Mouse (Mus musculus): Measurements from ENCODE around the gene Ints6. TPM values are rescaled to one million over a fixed set of nuclear protein-coding genes. Genes with fewer than 3 reads are reported as not detected.
A peak's percentile ranks its signal among the peaks of the same experiment; 100 is the strongest.

Gene Ints6
- polyA plus RNA-seq (2015; fragmentation: Nextera tagmentation; extraction: Ambion mirVana): 17.2 and 20.4 TPM in 2 replicates

DNA sequence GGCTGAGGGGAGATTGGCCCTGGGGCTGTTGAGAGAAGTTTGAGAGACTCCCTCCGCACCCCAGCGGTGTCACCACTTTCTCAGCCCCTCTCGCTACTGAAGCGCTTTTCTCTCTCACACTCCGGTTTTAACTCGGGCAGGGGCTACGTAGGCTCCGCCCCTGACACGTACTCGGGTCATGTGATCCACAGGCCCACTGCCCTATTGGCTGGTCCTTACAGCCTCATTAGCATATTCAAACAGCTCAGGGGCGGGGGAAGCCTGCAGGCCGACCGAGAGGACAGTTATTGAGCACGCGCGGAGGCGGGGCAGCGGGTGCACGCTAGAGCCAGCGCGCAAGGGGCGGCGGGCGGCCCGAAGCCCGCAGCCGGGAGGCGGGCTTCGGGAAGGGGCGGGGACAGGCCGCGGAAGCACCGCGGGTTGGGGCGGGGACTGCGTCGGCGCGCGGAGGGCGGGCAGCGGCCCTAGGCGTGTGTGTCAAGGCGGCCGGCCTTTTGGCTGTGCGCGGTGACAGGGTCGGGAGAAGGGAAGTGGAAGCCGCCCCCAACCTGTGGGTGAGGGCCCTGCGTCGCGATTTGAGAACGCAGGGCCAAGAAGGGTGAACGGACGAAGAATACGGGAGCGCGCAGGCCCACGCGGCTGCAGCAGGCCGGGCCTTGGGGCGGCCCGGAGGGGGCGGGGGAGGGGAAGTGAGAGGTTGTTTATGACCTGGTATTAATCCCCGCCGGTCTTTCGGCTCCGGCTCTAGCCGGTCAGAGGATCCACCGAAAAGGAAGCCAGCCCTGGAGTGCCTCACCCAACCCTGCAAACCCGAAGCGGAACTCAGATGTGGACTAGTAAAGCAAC, at the start of gene Ints6:
Gene Ints6, minus strand, starts transcription at position 134 of the 846 bp plus-strand sequence.
- under 1% methylated on average over 72 of the region's 72 CpGs for WGBS
- Histone ChIP-seq H3K9ac (ENCODE audit: low read length) (peak within 1 kb of the TSS; percentile 100), H3K27me3 (ENCODE audit: control insufficient read depth, insufficient read depth, low read length) (no peaks in the 10 kb centered on the region), H3K4me1 (ENCODE audit: control insufficient read depth, insufficient read depth, low read length) (peaks cover 7% of the 10 kb centered on the region; the same call in 1 of the 2 replicates), H3K27ac (ENCODE audit: low read length) (peak within 1 kb of the TSS; percentile 99), H3K36me3 (ENCODE audit: control insufficient read depth, insufficient read depth, low read length) (peaks cover 6% of the 10 kb centered on the region; the same call in 1 of the 2 replicates), H3K4me3 (replicated peaks; ENCODE audit: low read length) (peak within 1 kb of the TSS; percentile 100), H3K9me3 (replicated peaks; ENCODE audit: control insufficient read depth, low read length) (no peaks in the 10 kb centered on the region), H3K4me2 (ENCODE audit: low read depth, low read length) (peak within 1 kb of the TSS; percentile 77)
- ATAC-seq (ENCODE audit: insufficient read depth, low FRiP score): peak; percentile 97

DNA sequence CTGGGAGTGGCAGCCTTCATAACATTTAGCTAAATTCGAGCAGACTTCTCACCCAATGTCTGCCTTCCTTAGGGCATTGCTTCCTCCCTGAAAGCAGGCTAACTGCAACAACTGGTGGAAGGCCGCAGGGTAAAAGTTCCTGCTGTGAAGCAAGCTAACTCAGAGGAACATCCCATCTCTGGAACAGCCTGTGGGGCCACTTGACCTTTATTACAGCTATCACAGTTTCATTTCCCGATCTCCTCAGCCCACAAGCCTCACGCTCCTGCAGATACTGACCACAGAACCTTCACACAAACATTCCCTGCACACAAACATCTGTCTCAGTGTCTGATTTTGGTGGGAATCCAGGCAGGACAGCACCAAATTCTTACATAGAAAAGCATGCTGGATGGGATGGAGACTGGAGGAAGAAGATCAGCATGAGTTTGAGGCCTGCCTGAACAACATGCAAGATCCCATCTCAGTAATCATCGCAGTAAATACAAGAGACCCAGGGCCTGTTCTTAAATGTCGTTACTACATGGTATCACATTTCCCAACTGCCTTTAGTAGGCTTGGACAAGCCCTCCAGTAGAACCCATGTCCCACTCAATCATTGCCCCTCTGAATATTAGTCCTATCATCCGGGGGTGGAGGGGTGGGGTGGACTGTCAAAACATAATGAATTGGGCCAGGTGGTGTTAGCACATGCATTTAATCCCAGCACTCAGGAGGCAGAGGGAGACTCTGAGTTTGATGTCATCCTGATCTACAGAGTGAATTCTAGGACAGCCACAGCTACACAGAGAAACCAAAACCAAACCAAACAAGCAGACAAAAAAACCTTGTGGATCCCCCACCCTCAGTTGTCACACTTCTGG, 47.9 kb upstream of the Ints6 start:
- WGBS: 46% methylated on average over 7 of the region's 7 CpGs
- Histone ChIP-seq H3K27me3 (ENCODE audit: control insufficient read depth, insufficient read depth, low read length) (no peaks in the 10 kb centered on the region), H3K4me2 (ENCODE audit: low read depth, low read length) (no peak overlapping the region), H3K4me3 (replicated peaks; ENCODE audit: low read length) (no peak overlapping the region), H3K4me1 (ENCODE audit: control insufficient read depth, insufficient read depth, low read length) (no peaks in the 10 kb centered on the region), H3K9me3 (replicated peaks; ENCODE audit: control insufficient read depth, low read length) (no peaks in the 10 kb centered on the region), H3K27ac (ENCODE audit: low read length) (no peak overlapping the region), H3K9ac (ENCODE audit: low read length) (no peak overlapping the region), H3K36me3 (ENCODE audit: control insufficient read depth, insufficient read depth, low read length) (no peaks in the 10 kb centered on the region)
- ATAC-seq (ENCODE audit: insufficient read depth, low FRiP score): no peak

DNA sequence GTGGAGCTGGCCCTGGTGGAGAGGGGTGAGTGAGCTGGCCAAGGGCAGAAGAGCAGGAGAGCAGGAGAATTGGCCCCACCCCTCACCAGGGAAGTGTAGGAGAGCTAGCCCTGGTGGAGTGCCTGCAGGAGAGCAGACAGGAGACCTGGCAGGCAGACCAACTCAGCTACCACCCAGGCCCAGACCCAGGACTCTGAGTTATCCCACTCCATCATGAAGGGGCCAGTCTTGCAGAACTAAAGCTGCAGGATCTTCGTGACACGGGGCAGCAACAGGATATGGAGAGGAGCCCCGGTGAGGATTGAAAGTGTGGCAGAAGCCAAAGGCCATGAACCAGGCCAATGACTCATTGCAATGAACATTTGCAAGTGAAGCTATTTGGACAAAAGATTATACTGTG, 46.0 kb upstream of the Ints6 start:
- ATAC-seq (ENCODE audit: insufficient read depth, low FRiP score): no peak
- no peaks in the 10 kb centered on the region for H3K27me3 ChIP-seq (ENCODE audit: control insufficient read depth, insufficient read depth, low read length)
- WGBS: 44% methylated on average over 3 of the region's 3 CpGs

DNA sequence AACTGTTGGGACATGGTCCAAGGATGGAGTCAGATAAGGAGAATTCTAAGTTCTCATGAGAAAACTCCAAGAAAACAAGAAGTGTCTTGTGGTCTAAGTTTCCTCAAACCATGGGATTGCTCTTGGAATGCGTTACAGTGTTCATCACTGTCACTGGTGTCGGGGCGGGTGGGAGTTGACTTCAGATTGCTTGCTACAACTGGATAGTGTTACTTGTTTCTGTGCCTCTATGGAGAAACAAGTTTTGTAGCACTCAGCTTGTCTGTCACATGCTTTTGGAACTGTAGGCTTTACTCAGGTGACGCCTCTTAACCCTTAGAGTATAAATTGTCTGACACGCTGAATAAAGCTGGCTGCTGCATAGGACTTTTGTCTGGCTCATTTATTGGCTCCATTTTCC, 42.2 kb upstream of the Ints6 start:
- Histone ChIP-seq H3K27me3 (ENCODE audit: control insufficient read depth, insufficient read depth, low read length) (no peaks in the 10 kb centered on the region), H3K4me2 (ENCODE audit: low read depth, low read length) (no peak overlapping the region), H3K27ac (ENCODE audit: low read length) (no peak overlapping the region), H3K36me3 (ENCODE audit: control insufficient read depth, insufficient read depth, low read length) (no peaks in the 10 kb centered on the region), H3K9me3 (replicated peaks; ENCODE audit: control insufficient read depth, low read length) (no peaks in the 10 kb centered on the region), H3K4me1 (ENCODE audit: control insufficient read depth, insufficient read depth, low read length) (0 out of 2 replicates have a peak, but pooled peaks cover 3% of the 10 kb centered on the region), H3K9ac (ENCODE audit: low read length) (no peak overlapping the region), H3K4me3 (replicated peaks; ENCODE audit: low read length) (no peak overlapping the region)
- no peak for ATAC-seq (ENCODE audit: insufficient read depth, low FRiP score)
- WGBS: 53% methylated on average over 5 of the region's 5 CpGs

More for the DNA sequence above, 46.0 kb upstream of the Ints6 start:
- Histone ChIP-seq H3K4me1 (ENCODE audit: control insufficient read depth, insufficient read depth, low read length) (no peaks in the 10 kb centered on the region), H3K4me2 (ENCODE audit: low read depth, low read length) (no peak overlapping the region), H3K4me3 (replicated peaks; ENCODE audit: low read length) (no peak overlapping the region), H3K9ac (ENCODE audit: low read length) (no peak overlapping the region), H3K9me3 (replicated peaks; ENCODE audit: control insufficient read depth, low read length) (no peaks in the 10 kb centered on the region), H3K36me3 (ENCODE audit: control insufficient read depth, insufficient read depth, low read length) (no peaks in the 10 kb centered on the region), H3K27ac (ENCODE audit: low read length) (no peak overlapping the region)

DNA sequence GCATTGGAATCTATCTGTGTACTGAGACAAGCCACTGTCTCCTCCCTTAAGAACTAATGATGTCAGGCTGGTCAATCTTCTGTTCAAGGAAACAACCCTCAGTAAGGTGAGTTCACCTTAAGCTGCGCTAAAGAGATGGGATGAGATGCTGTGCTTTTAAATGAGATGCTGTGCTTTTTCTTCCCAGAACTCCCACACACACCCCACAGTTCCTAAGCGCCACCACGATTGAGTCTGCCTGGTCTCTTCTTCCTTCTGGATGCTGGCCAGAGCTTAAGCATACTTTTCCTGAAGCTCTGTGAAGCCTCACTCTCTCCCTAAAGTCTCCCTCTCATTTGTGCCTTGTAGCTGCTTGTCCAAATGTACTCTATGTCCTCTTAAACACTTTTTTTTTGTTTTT, 39.8 kb upstream of the Ints6 start:
- H3K4me2 ChIP-seq (ENCODE audit: low read depth, low read length): no peak overlapping the region
- H3K27ac ChIP-seq (ENCODE audit: low read length): no peak overlapping the region
- no peak for ATAC-seq (ENCODE audit: insufficient read depth, low FRiP score)
- no peaks in the 10 kb centered on the region for H3K36me3 ChIP-seq (ENCODE audit: control insufficient read depth, insufficient read depth, low read length)
- WGBS: 65% methylated on average over 3 of the region's 3 CpGs
- H3K4me3 ChIP-seq (replicated peaks; ENCODE audit: low read length): no peak overlapping the region
- H3K9me3 ChIP-seq (replicated peaks; ENCODE audit: control insufficient read depth, low read length): no peaks in the 10 kb centered on the region
- 0 out of 2 replicates have a peak, but pooled peaks cover 3% of the 10 kb centered on the region for H3K4me1 ChIP-seq (ENCODE audit: control insufficient read depth, insufficient read depth, low read length)
- H3K27me3 ChIP-seq (ENCODE audit: control insufficient read depth, insufficient read depth, low read length): no peaks in the 10 kb centered on the region
- H3K9ac ChIP-seq (ENCODE audit: low read length): no peak overlapping the region

DNA sequence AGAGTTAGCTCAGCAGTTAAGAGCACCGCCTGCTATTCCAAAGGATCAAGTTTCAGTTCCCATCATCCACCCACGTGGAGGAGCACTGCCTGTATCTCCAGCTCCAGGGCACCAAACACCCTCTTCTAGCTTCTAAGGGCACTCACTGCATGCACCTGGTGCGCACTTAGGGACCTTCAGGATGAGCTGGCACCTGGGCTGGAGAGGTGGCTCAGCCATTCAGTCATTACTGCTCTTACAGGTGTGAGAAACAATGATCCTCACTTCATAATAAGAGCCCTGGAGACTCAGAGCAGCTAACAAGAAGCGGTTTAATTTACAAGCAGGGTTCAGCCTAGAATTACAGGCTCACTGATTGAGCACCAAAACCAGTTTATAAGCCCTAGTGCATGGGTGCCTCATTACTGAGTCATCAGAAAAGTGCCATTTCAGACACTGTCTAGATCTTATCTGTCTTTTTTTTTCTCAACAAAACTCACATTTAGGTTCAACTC, 37.7 kb upstream of the Ints6 start:
- Histone ChIP-seq H3K9me3 (replicated peaks; ENCODE audit: control insufficient read depth, low read length) (no peaks in the 10 kb centered on the region), H3K4me3 (replicated peaks; ENCODE audit: low read length) (peak overlapping the region; percentile 7; the same call in 1 of the 2 replicates), H3K27ac (ENCODE audit: low read length) (no peak overlapping the region), H3K4me2 (ENCODE audit: low read depth, low read length) (peak overlapping the region; percentile 41; the same call in 1 of the 2 replicates), H3K27me3 (ENCODE audit: control insufficient read depth, insufficient read depth, low read length) (no peaks in the 10 kb centered on the region), H3K4me1 (ENCODE audit: control insufficient read depth, insufficient read depth, low read length) (0 out of 2 replicates have a peak, but pooled peaks cover 3% of the 10 kb centered on the region), H3K36me3 (ENCODE audit: control insufficient read depth, insufficient read depth, low read length) (no peaks in the 10 kb centered on the region), H3K9ac (ENCODE audit: low read length) (no peak overlapping the region)
- ATAC-seq (ENCODE audit: insufficient read depth, low FRiP score): peak; percentile 37; the same call in 1 of the 2 replicates
- WGBS: 2% methylated on average over 4 of the region's 4 CpGs

DNA sequence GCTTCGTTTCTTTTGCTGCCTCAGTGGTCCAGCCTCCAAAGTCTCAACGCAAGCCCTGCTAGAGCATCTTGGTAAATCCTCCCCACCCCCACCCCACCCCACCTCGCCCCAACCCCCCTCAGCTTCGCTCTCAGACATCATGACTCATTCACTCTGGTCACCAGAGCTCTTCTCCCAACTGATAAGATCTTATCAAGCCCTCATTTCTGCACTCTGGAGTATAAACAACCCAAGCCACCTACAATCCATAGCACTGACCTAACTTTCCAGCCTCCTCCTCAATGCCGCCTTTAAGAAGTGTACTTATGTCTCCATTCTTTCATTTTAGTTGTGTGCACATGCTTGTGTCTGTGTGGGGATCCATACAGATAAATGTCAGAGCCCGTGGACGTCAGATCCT, 34.8 kb upstream of the Ints6 start:
- no peaks in the 10 kb centered on the region for H3K9me3 ChIP-seq (replicated peaks; ENCODE audit: control insufficient read depth, low read length)
- H3K9ac ChIP-seq (ENCODE audit: low read length): no peak overlapping the region
- no peak overlapping the region for H3K4me3 ChIP-seq (replicated peaks; ENCODE audit: low read length)
- no peak for ATAC-seq (ENCODE audit: insufficient read depth, low FRiP score)
- H3K27ac ChIP-seq (ENCODE audit: low read length): no peak overlapping the region
- H3K36me3 ChIP-seq (ENCODE audit: control insufficient read depth, insufficient read depth, low read length): no peaks in the 10 kb centered on the region
- H3K27me3 ChIP-seq (ENCODE audit: control insufficient read depth, insufficient read depth, low read length): no peaks in the 10 kb centered on the region
- WGBS: 47% methylated on average over 7 of the region's 7 CpGs
- H3K4me1 ChIP-seq (ENCODE audit: control insufficient read depth, insufficient read depth, low read length): 0 out of 2 replicates have a peak, but pooled peaks cover 3% of the 10 kb centered on the region
- no peak overlapping the region for H3K4me2 ChIP-seq (ENCODE audit: low read depth, low read length)

DNA sequence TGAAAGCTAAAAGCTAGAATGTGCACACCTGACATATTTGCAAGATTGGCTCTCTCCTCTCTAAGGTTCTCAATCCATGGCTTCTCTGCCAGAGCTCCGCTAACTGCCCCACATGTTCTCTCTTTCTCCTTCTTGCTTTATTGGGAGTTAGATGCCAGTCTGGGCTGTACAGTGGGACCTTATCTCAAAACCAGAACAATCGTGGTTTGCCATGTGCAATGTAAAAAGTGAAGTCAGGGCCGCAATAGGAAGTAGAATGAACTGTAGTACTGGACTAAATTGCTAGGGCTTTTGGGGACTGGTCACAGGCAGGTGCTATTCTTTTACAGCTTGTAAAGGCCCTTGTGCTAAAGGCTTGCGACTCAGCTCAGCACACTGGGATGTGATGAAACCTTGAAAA, 28.3 kb upstream of the Ints6 start:
- H3K9ac ChIP-seq (ENCODE audit: low read length): no peak overlapping the region
- no peaks in the 10 kb centered on the region for H3K9me3 ChIP-seq (replicated peaks; ENCODE audit: control insufficient read depth, low read length)
- H3K4me2 ChIP-seq (ENCODE audit: low read depth, low read length): no peak overlapping the region
- no peak overlapping the region for H3K4me3 ChIP-seq (replicated peaks; ENCODE audit: low read length)
- no peak overlapping the region for H3K27ac ChIP-seq (ENCODE audit: low read length)
- ATAC-seq (ENCODE audit: insufficient read depth, low FRiP score): no peak
- WGBS: 66% methylated on average over 4 of the region's 4 CpGs
- no peaks in the 10 kb centered on the region for H3K27me3 ChIP-seq (ENCODE audit: control insufficient read depth, insufficient read depth, low read length)
- H3K4me1 ChIP-seq (ENCODE audit: control insufficient read depth, insufficient read depth, low read length): no peaks in the 10 kb centered on the region
- H3K36me3 ChIP-seq (ENCODE audit: control insufficient read depth, insufficient read depth, low read length): no peaks in the 10 kb centered on the region

All from stomach, embryonic 16.5 days (tissue).